Mouse (Mus musculus) midbrain, embryonic 15.5 days (tissue): Measurements from ENCODE around the gene Ebi3. TPM values are rescaled to one million over a fixed set of nuclear protein-coding genes. Genes with fewer than 3 reads are reported as not detected.

Source experiments
- ATAC-seq: fragments of 200-750 bp; cut with Nextera tagmentation; replicated peaks from 2 replicates; pipeline ENCODE4 v1.8.0; 2017; ENCODE audit warnings: moderate TSS enrichment
- H3K27ac ChIP-seq: fragments of 300-500 bp; sonication (generic); 2 replicates; pipeline ENCODE4 v1.5.1; 2015; ENCODE audit warnings: mild to moderate bottlenecking, inconsistent platforms
- H3K27me3 ChIP-seq: fragments of 300-500 bp; sonication (generic); replicated peaks from 2 replicates; pipeline ENCODE4 v1.6.1; 2015; ENCODE audit warnings: inconsistent platforms
- H3K36me3 ChIP-seq: fragments of 300-500 bp; sonication (generic); replicated peaks from 2 replicates; pipeline ENCODE4 v1.6.1; 2015; ENCODE audit warnings: inconsistent platforms
- H3K4me1 ChIP-seq: fragments of 300-500 bp; sonication (generic); 2 replicates; pipeline ENCODE4 v1.6.1; 2015; ENCODE audit warnings: inconsistent platforms
- H3K4me2 ChIP-seq: fragments of 300-500 bp; sonication (generic); 2 replicates; pipeline ENCODE4 v1.6.1; 2015; ENCODE audit warnings: inconsistent platforms, mild to moderate bottlenecking, moderate library complexity
- H3K4me3 ChIP-seq: fragments of 300-500 bp; sonication (generic); 2 replicates; pipeline ENCODE4 v1.5.1; 2015; ENCODE audit warnings: mild to moderate bottlenecking, inconsistent platforms
- H3K9ac ChIP-seq: fragments of 300-500 bp; sonication (generic); 2 replicates; pipeline ENCODE4 v1.6.1; 2015; ENCODE audit warnings: mild to moderate bottlenecking, inconsistent platforms
- H3K9me3 ChIP-seq: fragments of 300-500 bp; sonication (generic); 2 replicates; pipeline ENCODE4 v1.6.1; 2016; ENCODE audit warnings: inconsistent platforms
- WGBS: fragments of 180-500 bp; shearing (Covaris S2); methylation state at CpG from one replicate; pipeline ENCODE4 v1.1.7; 2015; ENCODE audit warnings: mixed read lengths; 5-methylcytosine and 5-hydroxymethylcytosine counted together
- polyA plus RNA-seq: library from polyadenylated mRNA; unstranded; fragments of >200 nt; fragmentation: Nextera tagmentation; extraction: Ambion mirVana; gene quantifications from 2 replicates; pipeline ENCODE4 v1.2.1, GENCODE M21; 2015

Ebi3 gene
- polyA plus RNA-seq, 1 experiment from 2014 or later: 8.3 TPM

- no peaks in the 10 kb centered on the region for H3K27me3 ChIP-seq
Observed at GRCm38 (mm10) chr17:55976255-55976862, 23.9 kb downstream of the Ebi3 start.

GRCm38 (mm10) chr17:55977301-55977700 lies 24.9 kb downstream of the Ebi3 start:
- Histone ChIP-seq H3K36me3 (peaks cover 5% of the 10 kb centered on the region; the same call in 1 of the 2 replicates), H3K9me3 (no peaks in the 10 kb centered on the region), H3K4me1 (peaks cover 18% of the 10 kb centered on the region), H3K27me3 (no peaks in the 10 kb centered on the region), H3K27ac (peak overlapping the region; percentile 68; the same call in 1 of the 2 replicates), H3K4me2 (no peak overlapping the region), H3K4me3 (no peak overlapping the region), H3K9ac (no peak overlapping the region)
- ATAC-seq: 0 out of 2 replicates have a peak, but pooled peaks have one; percentile 0
- 64% methylated on average over 3 of the region's 3 CpGs for WGBS

More at GRCm38 (mm10) chr17:55976255-55976862, 23.9 kb downstream of the Ebi3 start:
- Histone ChIP-seq H3K4me3 (no peak overlapping the region), H3K27ac (peak overlapping the region; percentile 68), H3K9ac (no peak overlapping the region), H3K4me1 (peaks cover 27% of the 10 kb centered on the region), H3K9me3 (no peaks in the 10 kb centered on the region), H3K36me3 (peaks cover 5% of the 10 kb centered on the region; the same call in 1 of the 2 replicates), H3K4me2 (no peak overlapping the region; the same call in 1 of the 2 replicates)
- ATAC-seq: peak; percentile 73
- 18% methylated on average over 13 of the region's 13 CpGs for WGBS

- no peaks in the 10 kb centered on the region for H3K9me3 ChIP-seq
- peak within 1 kb of the TSS; percentile 86 for H3K4me2 ChIP-seq
- H3K27me3 ChIP-seq: no peaks in the 10 kb centered on the region
- H3K36me3 ChIP-seq: peaks cover 5% of the 10 kb centered on the region; the same call in 1 of the 2 replicates
- peak within 1 kb of the TSS; percentile 91 for H3K4me3 ChIP-seq
- peak within 1 kb of the TSS; percentile 89 for H3K9ac ChIP-seq
- peaks cover 16% of the 10 kb centered on the region for H3K4me1 ChIP-seq
- peak; percentile 87 for ATAC-seq
- 9% methylated on average over 34 of the region's 35 CpGs for WGBS
- H3K27ac ChIP-seq: peak within 1 kb of the TSS; percentile 81
Observed at GRCm38 (mm10) chr17:55986030-55986961, 33.9 kb downstream of the Ebi3 start, which contains the start of gene Fsd1. Gene Fsd1 (plus strand): TSS chr17:55986509.

- Histone ChIP-seq H3K9me3 (no peaks in the 10 kb centered on the region), H3K4me3 (no peak overlapping the region), H3K27me3 (no peaks in the 10 kb centered on the region), H3K36me3 (peaks cover 25% of the 10 kb centered on the region), H3K9ac (no peak overlapping the region), H3K4me1 (peaks cover 16% of the 10 kb centered on the region), H3K4me2 (no peak overlapping the region), H3K27ac (no peak overlapping the region)
- no peak for ATAC-seq
- 90% methylated on average over 8 of the region's 8 CpGs for WGBS
Observed at GRCm38 (mm10) chr17:55990278-55990898, 37.9 kb downstream of the Ebi3 start.

- WGBS: 86% methylated on average over 15 of the region's 15 CpGs
- peaks cover 23% of the 10 kb centered on the region for H3K36me3 ChIP-seq
Observed at GRCm38 (mm10) chr17:55996007-55996406, 43.6 kb downstream of the Ebi3 start.

GRCm38 (mm10) chr17:55999794-56000499 lies 47.5 kb downstream of the Ebi3 start:
- H3K4me1 ChIP-seq: no peaks in the 10 kb centered on the region
- 10% methylated on average over 30 of the region's 30 CpGs for WGBS
- no peak overlapping the region for H3K9ac ChIP-seq
- H3K4me3 ChIP-seq: no peak overlapping the region
- H3K27ac ChIP-seq: no peak overlapping the region
- H3K4me2 ChIP-seq: no peak overlapping the region
- no peaks in the 10 kb centered on the region for H3K9me3 ChIP-seq
- H3K36me3 ChIP-seq: no peaks in the 10 kb centered on the region; the same call in 1 of the 2 replicates
- peak; percentile 10; the same call in 1 of the 2 replicates for ATAC-seq
- peaks cover 14% of the 10 kb centered on the region; the same call in 1 of the 2 replicates for H3K27me3 ChIP-seq

More at GRCm38 (mm10) chr17:55996007-55996406, 43.6 kb downstream of the Ebi3 start:
- H3K9ac ChIP-seq: no peak overlapping the region
- H3K9me3 ChIP-seq: no peaks in the 10 kb centered on the region
- no peak for ATAC-seq
- H3K4me3 ChIP-seq: no peak overlapping the region
- H3K27ac ChIP-seq: no peak overlapping the region
- H3K4me1 ChIP-seq: no peaks in the 10 kb centered on the region
- H3K27me3 ChIP-seq: peaks cover 11% of the 10 kb centered on the region; the same call in 1 of the 2 replicates
- H3K4me2 ChIP-seq: no peak overlapping the region

DNA sequence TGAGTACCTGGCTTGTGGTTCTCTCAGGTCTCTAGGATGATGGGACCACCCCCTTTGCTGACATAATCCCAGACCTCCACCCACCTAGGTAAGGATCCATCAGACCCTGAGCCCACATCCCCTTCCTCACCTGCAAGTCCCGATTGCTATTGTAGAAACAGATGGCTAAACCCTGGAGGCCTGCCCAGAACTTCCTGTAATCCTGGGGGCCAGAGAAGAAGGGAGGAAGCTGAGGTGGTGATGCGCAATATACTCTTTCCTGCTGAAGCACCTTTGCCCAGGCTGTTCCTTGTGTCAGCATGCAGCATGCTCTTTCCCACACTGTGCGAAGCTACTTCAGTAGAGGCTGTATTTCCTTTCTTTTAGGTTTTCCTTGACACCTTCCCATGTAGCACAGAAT lies 50.6 kb downstream of the Ebi3 start:
- no peaks in the 10 kb centered on the region for H3K9me3 ChIP-seq
- H3K4me2 ChIP-seq: no peak overlapping the region
- peaks cover 14% of the 10 kb centered on the region; the same call in 1 of the 2 replicates for H3K27me3 ChIP-seq
- no peak overlapping the region for H3K4me3 ChIP-seq
- peaks cover 5% of the 10 kb centered on the region for H3K4me1 ChIP-seq
- H3K9ac ChIP-seq: no peak overlapping the region
- no peaks in the 10 kb centered on the region for H3K36me3 ChIP-seq
- H3K27ac ChIP-seq: no peak overlapping the region
- no peak for ATAC-seq
- 85% methylated on average over 3 of the region's 3 CpGs for WGBS

- H3K27me3 ChIP-seq: peaks cover 8% of the 10 kb centered on the region; the same call in 1 of the 2 replicates
- peaks cover 14% of the 10 kb centered on the region for H3K4me1 ChIP-seq
- no peak within 1 kb of the TSS for H3K4me3 ChIP-seq
- no peak within 1 kb of the TSS for H3K9ac ChIP-seq
- ATAC-seq: no peak
- no peaks in the 10 kb centered on the region for H3K9me3 ChIP-seq
- WGBS: 53% methylated on average over 12 of the region's 13 CpGs
- H3K4me2 ChIP-seq: no peak within 1 kb of the TSS
- H3K27ac ChIP-seq: no peak within 1 kb of the TSS
- H3K36me3 ChIP-seq: no peaks in the 10 kb centered on the region
Observed at GRCm38 (mm10) chr17:56005415-56006061, 53.1 kb downstream of the Ebi3 start, which contains the start of the genes Stap2 and Mpnd. Gene Stap2 (minus strand): TSS chr17:56005584. Gene Mpnd (plus strand): TSS chr17:56005711.

Other genes starting within 250 kb of the Ebi3 start
- 7.7 and 7.9 TPM in 2 replicates for gene Pot1b, start 240.0 kb upstream of the Ebi3 start, polyA plus RNA-seq
- gene Adgre4, start 202.7 kb upstream of the Ebi3 start, polyA plus RNA-seq: 0.12 and 0.15 TPM in 2 replicates
- gene Zfp119a, start 73.7 kb upstream of the Ebi3 start, polyA plus RNA-seq: 12.0 and 15.3 TPM in 2 replicates
- gene Zfp959, start 60.5 kb upstream of the Ebi3 start, polyA plus RNA-seq: 15.7 and 16.1 TPM in 2 replicates
- gene Zfp119b, start 3.1 kb upstream of the Ebi3 start, polyA plus RNA-seq: 9.6 and 10.2 TPM in 2 replicates
- 24.5 and 25.4 TPM in 2 replicates for gene Yju2, start 6.5 kb downstream of the Ebi3 start, polyA plus RNA-seq
- 209 and 217 TPM in 2 replicates for gene Shd, start 17.8 kb downstream of the Ebi3 start, polyA plus RNA-seq
- gene Fsd1, start 33.9 kb downstream of the Ebi3 start, polyA plus RNA-seq: 203 and 208 TPM in 2 replicates
- gene Stap2, start 52.9 kb downstream of the Ebi3 start, polyA plus RNA-seq: 5.8 and 6.0 TPM in 2 replicates
- 152 and 167 TPM in 2 replicates for gene Mpnd, start 53.1 kb downstream of the Ebi3 start, polyA plus RNA-seq
- 117 and 119 TPM in 2 replicates for gene Sh3gl1, start 84.0 kb downstream of the Ebi3 start, polyA plus RNA-seq
- gene Chaf1a, start 87.8 kb downstream of the Ebi3 start, polyA plus RNA-seq: 5.0 and 5.5 TPM in 2 replicates
- 80.2 and 85.2 TPM in 2 replicates for gene Ubxn6, start 122.4 kb downstream of the Ebi3 start, polyA plus RNA-seq
- gene Hdgfl2, start 127.0 kb downstream of the Ebi3 start, polyA plus RNA-seq: 162 and 164 TPM in 2 replicates
- 0.13 and 0.15 TPM in 2 replicates for gene Plin4, start 157.2 kb downstream of the Ebi3 start, polyA plus RNA-seq
- 1.9 and 2.1 TPM in 2 replicates for gene Plin5, start 165.0 kb downstream of the Ebi3 start, polyA plus RNA-seq
- 0.12 and 0.28 TPM in 2 replicates for gene Lrg1, start 169.4 kb downstream of the Ebi3 start, polyA plus RNA-seq
- gene Sema6b, start 187.7 kb downstream of the Ebi3 start, polyA plus RNA-seq: 19.0 and 21.4 TPM in 2 replicates
- 11.1 and 12.7 TPM in 2 replicates for gene Tnfaip8l1, start 209.8 kb downstream of the Ebi3 start, polyA plus RNA-seq
- 74.9 and 76.4 TPM in 2 replicates for gene Mydgf, start 231.3 kb downstream of the Ebi3 start, polyA plus RNA-seq